Mouse (Mus musculus) lung, adult 2 months (tissue): Measurements from ENCODE around the gene Emilin1.

Experiments used
- CTCF ChIP-seq: fragments of 200-500 bp; IDR thresholded peaks from 2 replicates; pipeline ENCODE4 v1.5.1; 2011; ENCODE audit warnings: mild to moderate bottlenecking, low read length, control low read depth; ENCODE audit not compliant: insufficient read depth
- POLR2A ChIP-seq: fragments of 200-500 bp; IDR thresholded peaks from 2 replicates; pipeline ENCODE4 v1.6.1; 2011; ENCODE audit warnings: low read depth, mild to moderate bottlenecking, control low read depth, low read length, borderline replicate concordance; ENCODE audit errors: extremely low read depth

DNA sequence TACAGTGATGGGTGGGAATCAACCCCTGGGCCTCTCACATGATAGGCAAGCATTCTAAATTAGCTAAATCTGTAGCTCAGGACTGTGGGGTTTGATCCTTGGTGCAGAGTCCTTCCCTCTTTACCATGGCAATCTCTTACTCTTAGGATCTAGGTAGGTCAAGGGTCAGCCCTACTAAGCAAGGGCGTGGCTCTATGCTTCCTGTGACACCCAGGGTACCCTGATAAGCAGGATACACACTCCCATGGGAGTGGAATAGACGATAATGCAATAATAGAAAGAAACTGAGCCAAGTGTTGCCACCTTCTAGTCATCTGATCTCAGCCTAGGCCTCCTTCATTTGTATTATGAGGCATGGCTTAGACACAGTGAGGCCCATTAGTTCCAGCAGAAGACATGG lies 56.2 kb downstream of the Emilin1 start:
- TF ChIP-seq CTCF (no peak), POLR2A (no peak)
